Mouse (Mus musculus): ENCODE data around the gene Mrps7. TPM values are rescaled to one million over a fixed set of nuclear protein-coding genes. Genes with fewer than 3 reads are reported as not detected.

Mrps7 gene
- polyA plus RNA-seq, 1 experiment from 2014 or later, result 79.8 TPM

GRCm38 (mm10) chr11:115632862-115633261 is 29.1 kb downstream of the Mrps7 start:
- Histone ChIP-seq H3K36me3 (no peaks in the 10 kb centered on the region), H3K4me1 (replicated peaks) (peaks cover 5% of the 10 kb centered on the region; the same call in 1 of the 2 replicates), H3K9ac (no peak overlapping the region), H3K4me3 (no peak overlapping the region), H3K27me3 (no peaks in the 10 kb centered on the region), H3K9me3 (no peaks in the 10 kb centered on the region), H3K4me2 (no peak overlapping the region), H3K27ac (replicated peaks) (no peak overlapping the region)
- whole genome bisulfite sequencing, result 83% methylated on average over 10 of the region's 10 CpGs
- ATAC-seq (ENCODE audit: low FRiP score, low read depth), result no peak

- Histone ChIP-seq H3K27me3 (no peaks in the 10 kb centered on the region), H3K4me2 (no peak overlapping the region)
- WGBS, result 81% methylated on average over 4 of the region's 4 CpGs
These were observed 30.4 kb downstream of the Mrps7 start for GRCm38 (mm10) chr11:115634109-115634508.

GRCm38 (mm10) chr11:115635041-115635440 is 31.3 kb downstream of the Mrps7 start:
- Histone ChIP-seq H3K4me1 (replicated peaks) (no peaks in the 10 kb centered on the region), H3K27ac (replicated peaks) (no peak overlapping the region), H3K4me3 (no peak overlapping the region), H3K9ac (no peak overlapping the region), H3K4me2 (no peak overlapping the region), H3K27me3 (no peaks in the 10 kb centered on the region), H3K36me3 (no peaks in the 10 kb centered on the region), H3K9me3 (no peaks in the 10 kb centered on the region)
- 91% methylated on average over 8 of the region's 8 CpGs for WGBS
- ATAC-seq (ENCODE audit: low FRiP score, low read depth), result no peak

More at GRCm38 (mm10) chr11:115634109-115634508, 30.4 kb downstream of the Mrps7 start:
- no peak overlapping the region for H3K9ac ChIP-seq
- no peaks in the 10 kb centered on the region for H3K36me3 ChIP-seq
- H3K4me1 ChIP-seq (replicated peaks), result no peaks in the 10 kb centered on the region
- no peak overlapping the region for H3K27ac ChIP-seq (replicated peaks)
- ATAC-seq (ENCODE audit: low FRiP score, low read depth), result no peak
- no peak overlapping the region for H3K4me3 ChIP-seq
- H3K9me3 ChIP-seq, result no peaks in the 10 kb centered on the region

GRCm38 (mm10) chr11:115635484-115635883 is 31.8 kb downstream of the Mrps7 start:
- no peak for ATAC-seq (ENCODE audit: low FRiP score, low read depth)
- Histone ChIP-seq H3K4me1 (replicated peaks) (no peaks in the 10 kb centered on the region), H3K4me3 (no peak overlapping the region), H3K36me3 (no peaks in the 10 kb centered on the region), H3K9me3 (no peaks in the 10 kb centered on the region), H3K27ac (replicated peaks) (no peak overlapping the region), H3K4me2 (no peak overlapping the region), H3K27me3 (no peaks in the 10 kb centered on the region), H3K9ac (no peak overlapping the region)
- 72% methylated on average over 8 of the region's 8 CpGs for WGBS

GRCm38 (mm10) chr11:115636960-115637359 is 33.2 kb downstream of the Mrps7 start:
- H3K9me3 ChIP-seq, result no peaks in the 10 kb centered on the region
- ATAC-seq (ENCODE audit: low FRiP score, low read depth), result no peak
- no peaks in the 10 kb centered on the region for H3K27me3 ChIP-seq
- WGBS, result 83% methylated on average over 3 of the region's 3 CpGs
- H3K4me2 ChIP-seq, result no peak overlapping the region
- no peak overlapping the region for H3K9ac ChIP-seq
- no peak overlapping the region for H3K27ac ChIP-seq (replicated peaks)
- H3K36me3 ChIP-seq, result no peaks in the 10 kb centered on the region
- no peaks in the 10 kb centered on the region for H3K4me1 ChIP-seq (replicated peaks)
- no peak overlapping the region for H3K4me3 ChIP-seq

- no peak overlapping the region for H3K4me3 ChIP-seq
- no peaks in the 10 kb centered on the region for H3K9me3 ChIP-seq
- no peak overlapping the region for H3K4me2 ChIP-seq
- 84% methylated on average over 5 of the region's 5 CpGs for WGBS
- no peaks in the 10 kb centered on the region for H3K4me1 ChIP-seq (replicated peaks)
- H3K27me3 ChIP-seq, result no peaks in the 10 kb centered on the region
- no peak overlapping the region for H3K27ac ChIP-seq (replicated peaks)
- no peak for ATAC-seq (ENCODE audit: low FRiP score, low read depth)
- no peaks in the 10 kb centered on the region for H3K36me3 ChIP-seq
- no peak overlapping the region for H3K9ac ChIP-seq
These were observed 35.0 kb downstream of the Mrps7 start for GRCm38 (mm10) chr11:115638498-115639409.

- ATAC-seq (ENCODE audit: low FRiP score, low read depth), result no peak
- H3K27ac ChIP-seq (replicated peaks), result no peak overlapping the region
- 92% methylated on average over 4 of the region's 4 CpGs for WGBS
- no peaks in the 10 kb centered on the region for H3K27me3 ChIP-seq
- no peaks in the 10 kb centered on the region for H3K36me3 ChIP-seq
- H3K4me3 ChIP-seq, result no peak overlapping the region
- no peaks in the 10 kb centered on the region for H3K9me3 ChIP-seq
- no peak overlapping the region for H3K4me2 ChIP-seq
- no peaks in the 10 kb centered on the region for H3K4me1 ChIP-seq (replicated peaks)
- no peak overlapping the region for H3K9ac ChIP-seq
These were observed 35.8 kb downstream of the Mrps7 start for GRCm38 (mm10) chr11:115639540-115639939.

GRCm38 (mm10) chr11:115640311-115640828 is 36.6 kb downstream of the Mrps7 start:
- no peak for ATAC-seq (ENCODE audit: low FRiP score, low read depth)
- Histone ChIP-seq H3K9me3 (no peaks in the 10 kb centered on the region), H3K36me3 (0 out of 2 replicates have a peak, but pooled peaks cover 3% of the 10 kb centered on the region), H3K27me3 (no peaks in the 10 kb centered on the region), H3K4me2 (no peak overlapping the region), H3K9ac (no peak overlapping the region), H3K4me1 (replicated peaks) (no peaks in the 10 kb centered on the region), H3K27ac (replicated peaks) (no peak overlapping the region), H3K4me3 (no peak overlapping the region)
- WGBS, result 83% methylated on average over 3 of the region's 4 CpGs

GRCm38 (mm10) chr11:115640978-115641663 is 37.4 kb downstream of the Mrps7 start:
- Histone ChIP-seq H3K27me3 (no peaks in the 10 kb centered on the region), H3K9me3 (no peaks in the 10 kb centered on the region), H3K36me3 (0 out of 2 replicates have a peak, but pooled peaks cover 8% of the 10 kb centered on the region), H3K4me2 (no peak overlapping the region), H3K4me3 (no peak overlapping the region), H3K27ac (replicated peaks) (no peak overlapping the region), H3K4me1 (replicated peaks) (no peaks in the 10 kb centered on the region), H3K9ac (no peak overlapping the region)
- no peak for ATAC-seq (ENCODE audit: low FRiP score, low read depth)
- 63% methylated on average over 14 of the region's 14 CpGs for whole genome bisulfite sequencing

- no peak overlapping the region for H3K27ac ChIP-seq (replicated peaks)
- no peaks in the 10 kb centered on the region for H3K9me3 ChIP-seq
- no peaks in the 10 kb centered on the region for H3K27me3 ChIP-seq
- H3K4me1 ChIP-seq (replicated peaks), result no peaks in the 10 kb centered on the region
- H3K36me3 ChIP-seq, result peaks cover 12% of the 10 kb centered on the region; the same call in 1 of the 2 replicates
- no peak for ATAC-seq (ENCODE audit: low FRiP score, low read depth)
- H3K4me3 ChIP-seq, result no peak overlapping the region
- no peak overlapping the region for H3K4me2 ChIP-seq
- H3K9ac ChIP-seq, result no peak overlapping the region
- 85% methylated on average over 4 of the region's 4 CpGs for WGBS
These were observed 37.9 kb downstream of the Mrps7 start for GRCm38 (mm10) chr11:115641664-115642036.

- H3K4me1 ChIP-seq (replicated peaks), result no peaks in the 10 kb centered on the region
- H3K27me3 ChIP-seq, result no peaks in the 10 kb centered on the region
- WGBS, result 96% methylated on average over 2 of the region's 2 CpGs
- no peak overlapping the region for H3K4me3 ChIP-seq
- H3K9me3 ChIP-seq, result no peaks in the 10 kb centered on the region
- no peak for ATAC-seq (ENCODE audit: low FRiP score, low read depth)
- no peak overlapping the region for H3K27ac ChIP-seq (replicated peaks)
- H3K36me3 ChIP-seq, result peaks cover 12% of the 10 kb centered on the region; the same call in 1 of the 2 replicates
- no peak overlapping the region for H3K4me2 ChIP-seq
- H3K9ac ChIP-seq, result no peak overlapping the region
These were observed 39.0 kb downstream of the Mrps7 start for GRCm38 (mm10) chr11:115642705-115643104.

- peaks cover 12% of the 10 kb centered on the region; the same call in 1 of the 2 replicates for H3K36me3 ChIP-seq
- no peak overlapping the region for H3K9ac ChIP-seq
- H3K9me3 ChIP-seq, result no peaks in the 10 kb centered on the region
- no peaks in the 10 kb centered on the region for H3K27me3 ChIP-seq
- no peaks in the 10 kb centered on the region for H3K4me1 ChIP-seq (replicated peaks)
- ATAC-seq (ENCODE audit: low FRiP score, low read depth), result no peak; the same call in 1 of the 2 replicates
- H3K4me3 ChIP-seq, result no peak overlapping the region
- H3K27ac ChIP-seq (replicated peaks), result no peak overlapping the region
- WGBS, result 76% methylated on average over 10 of the region's 10 CpGs
- no peak overlapping the region for H3K4me2 ChIP-seq
These were observed 39.5 kb downstream of the Mrps7 start for GRCm38 (mm10) chr11:115643265-115643664.
